Mouse (Mus musculus) CD4-positive naive resting alpha-beta T cell, adult 76 days (primary cell): Measurements from ENCODE around the gene Man2b2. TPM values are rescaled to one million over a fixed set of nuclear protein-coding genes. Genes with fewer than 3 reads are reported as not detected.

Source experiments
- total RNA-seq: library from RNA; stranded (reverse); gene quantifications from one replicate; pipeline ENCODE4 v1.2.4, GENCODE M21; 2023

Man2b2 gene
- total RNA-seq = 26.2 TPM

GRCm38 (mm10) chr5:36829913-36830879 lies at the start of gene Man2b2:
Gene Man2b2, minus strand, starts transcription at chr5:36830653.

DNA sequence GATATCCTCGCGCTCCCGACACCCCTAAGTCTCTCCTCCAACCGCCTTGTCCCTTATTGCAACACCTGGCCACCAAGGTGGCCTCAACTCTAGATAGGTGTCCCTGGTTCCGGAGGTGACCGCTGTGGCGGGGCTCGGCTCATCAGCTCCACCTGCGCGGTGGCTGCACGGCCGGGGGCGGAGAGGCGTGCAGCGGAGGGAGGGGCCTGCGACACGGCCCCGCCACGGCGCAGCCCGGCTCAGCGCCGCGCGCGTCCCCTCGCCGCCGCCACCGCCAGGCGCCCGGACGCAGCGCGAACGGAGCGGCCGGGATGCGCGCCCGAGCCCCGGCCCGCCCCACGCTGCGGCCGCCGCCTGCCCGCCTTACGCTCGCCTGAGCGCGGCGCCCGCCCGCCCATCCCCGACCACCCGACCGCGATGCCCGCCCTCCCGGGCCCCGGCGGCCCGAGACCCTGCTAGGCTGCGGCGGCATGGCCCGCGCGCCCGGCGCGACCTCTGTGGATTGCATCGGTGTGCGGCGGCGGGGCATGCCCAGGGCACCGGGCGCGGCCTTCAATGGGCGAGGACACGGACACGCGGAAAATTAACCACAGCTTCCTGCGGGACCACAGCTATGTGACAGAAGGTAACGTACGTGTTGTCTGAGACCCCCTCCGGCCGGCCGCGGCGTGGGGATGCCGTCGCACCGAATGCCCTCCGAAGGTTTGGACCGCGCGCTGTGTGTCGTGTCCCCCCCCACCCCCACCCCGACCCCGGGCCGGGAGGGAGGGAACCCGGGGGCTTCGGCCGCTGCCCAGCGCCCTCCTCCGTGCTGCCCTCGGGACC lies 38.0 kb upstream of the Man2b2 start, which contains the start of gene Ppp2r2c:
Gene Ppp2r2c (plus strand): TSS at position 248 of the 825 bp plus-strand sequence.

DNA sequence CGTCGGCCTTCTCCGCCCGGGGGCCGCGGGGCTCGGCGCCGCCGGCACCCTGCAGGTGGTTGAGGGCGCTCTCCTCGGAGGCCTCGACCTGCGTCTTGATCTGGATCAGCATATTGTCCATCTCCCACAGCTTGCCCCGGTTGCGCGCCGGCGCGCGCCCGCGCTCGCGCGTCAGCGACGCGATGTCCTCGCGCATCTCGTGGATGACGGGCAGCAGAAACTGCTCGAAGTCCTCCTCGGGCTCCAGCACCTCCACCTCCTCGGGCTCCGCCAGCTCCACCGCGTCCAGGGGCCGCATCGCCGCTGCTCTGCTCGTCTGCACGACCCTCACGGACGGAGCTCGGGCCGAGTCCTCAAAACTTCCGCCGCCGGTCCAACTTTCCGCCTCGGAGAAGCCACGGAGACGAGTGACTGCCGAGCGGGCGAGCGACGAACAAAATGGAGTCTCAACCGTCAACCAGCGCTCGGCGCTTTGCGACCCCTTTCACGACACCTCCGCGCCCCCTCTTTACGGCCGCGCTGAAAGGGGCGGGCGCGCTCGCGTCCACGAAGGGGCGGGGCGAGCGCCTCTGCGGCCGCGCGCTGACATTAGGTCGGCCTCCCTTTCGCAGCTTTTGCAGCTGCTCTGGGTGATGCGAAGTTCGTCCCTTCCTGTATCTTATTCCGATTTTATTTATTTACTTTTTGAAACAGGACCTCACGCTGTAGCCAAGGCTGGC lies 34.0 kb downstream of the Man2b2 start, which contains the start of gene Mrfap1:
Gene Mrfap1 (minus strand): TSS at position 477 of the 719 bp plus-strand sequence.

Other genes starting within 250 kb of the Man2b2 start
- gene Tbc1d14, start 237.4 kb downstream of the Man2b2 start, total RNA-seq = 90.8 TPM
- 40.7 TPM for gene D5Ertd579e, start 134.6 kb downstream of the Man2b2 start, total RNA-seq
- gene Bloc1s4, start 82.0 kb downstream of the Man2b2 start, total RNA-seq = 28.3 TPM
- 128 TPM for gene Mrfap1, start 33.9 kb downstream of the Man2b2 start, total RNA-seq
- not detected for gene Ppp2r2c, start 37.9 kb upstream of the Man2b2 start, total RNA-seq
- gene Wfs1, start 158.6 kb upstream of the Man2b2 start, total RNA-seq = 3.0 TPM